Mouse (Mus musculus) retina, embryonic 14.5 days (tissue): ENCODE data around the gene Oog2.
"Not testable (repeated sequence)": the region's sequence is repeated elsewhere in the genome, so short reads cannot be mapped to it uniquely, and the experiment has no call there.

Experiments used
- DNase-seq: peaks from one replicate; pipeline ENCODE4 v3.0.0-alpha.2; 2015; ENCODE audit warnings: low spot score

The Oog2 gene

GRCm38 (mm10) chr4:144190419-144190818 lies at the start of gene Oog2:
Gene Oog2 (plus strand): TSS chr4:144190719.
- DNase-seq, result no peak

GRCm38 (mm10) chr4:144162563-144162962 lies 28.0 kb upstream of the Oog2 start, which contains the start of gene Oog3:
Gene Oog3 (minus strand): TSS chr4:144162663.
- DNase-seq, result no peak

GRCm38 (mm10) chr4:144213218-144213617 lies 22.7 kb downstream of the Oog2 start, which contains the start of gene C87977:
Gene C87977 (minus strand): TSS chr4:144213318.
- not testable (repeated sequence) for DNase-seq
